Mouse (Mus musculus): Measurements from ENCODE around the gene Acp6. TPM values are rescaled to one million over a fixed set of nuclear protein-coding genes. Genes with fewer than 3 reads are reported as not detected.
"Not testable (repeated sequence)": the region's sequence is repeated elsewhere in the genome, so short reads cannot be mapped to it uniquely, and the experiment has no call there.

Acp6 gene
- 49.7 and 50.1 TPM in 2 replicates for polyA plus RNA-seq (2015; fragmentation: Nextera tagmentation; extraction: Ambion mirVana)

- under 1% methylated on average over 54 of the region's 54 CpGs for WGBS
- Histone ChIP-seq H3K9me3 (no peaks in the 10 kb centered on the region), H3K27me3 (replicated peaks) (no peaks in the 10 kb centered on the region), H3K4me3 (replicated peaks) (peak within 1 kb of the TSS; percentile 86), H3K36me3 (no peaks in the 10 kb centered on the region), H3K9ac (peak within 1 kb of the TSS; percentile 80), H3K4me1 (replicated peaks) (peaks cover 12% of the 10 kb centered on the region), H3K27ac (peak within 1 kb of the TSS; percentile 87), H3K4me2 (replicated peaks) (peak within 1 kb of the TSS; percentile 79)
- ATAC-seq: peak; percentile 96
These were observed at the start of gene Acp6 for GRCm38 (mm10) chr3:97158611-97159508. Gene Acp6, plus strand, starts transcription at chr3:97158777.

- Histone ChIP-seq H3K9ac (no peak overlapping the region), H3K4me3 (replicated peaks) (no peak overlapping the region), H3K4me2 (replicated peaks) (no peak overlapping the region), H3K4me1 (replicated peaks) (no peaks in the 10 kb centered on the region), H3K27me3 (replicated peaks) (no peaks in the 10 kb centered on the region), H3K9me3 (no peaks in the 10 kb centered on the region), H3K27ac (no peak overlapping the region), H3K36me3 (no peaks in the 10 kb centered on the region)
- no peak for ATAC-seq
- WGBS: 83% methylated on average over 6 of the region's 6 CpGs
These were observed 41.1 kb upstream of the Acp6 start for GRCm38 (mm10) chr3:97117511-97117910.

- WGBS: 60% methylated on average over 12 of the region's 12 CpGs
- no peaks in the 10 kb centered on the region for H3K4me1 ChIP-seq (replicated peaks)
- no peak overlapping the region for H3K9ac ChIP-seq
- H3K9me3 ChIP-seq: no peaks in the 10 kb centered on the region
- H3K4me3 ChIP-seq (replicated peaks): no peak overlapping the region
- no peak overlapping the region for H3K27ac ChIP-seq
- H3K36me3 ChIP-seq: no peaks in the 10 kb centered on the region
- H3K27me3 ChIP-seq (replicated peaks): no peaks in the 10 kb centered on the region
- no peak for ATAC-seq
- no peak overlapping the region for H3K4me2 ChIP-seq (replicated peaks)
These were observed 40.3 kb upstream of the Acp6 start for GRCm38 (mm10) chr3:97118313-97118712.

- no peak overlapping the region for H3K4me2 ChIP-seq (replicated peaks)
- 38% methylated on average over 7 of the region's 7 CpGs for WGBS
- ATAC-seq: peak; percentile 69
These were observed 34.4 kb upstream of the Acp6 start for GRCm38 (mm10) chr3:97124193-97124592.

GRCm38 (mm10) chr3:97129410-97129809 lies 29.2 kb upstream of the Acp6 start:
- 80% methylated on average over 4 of the region's 4 CpGs for WGBS
- H3K27me3 ChIP-seq (replicated peaks): no peaks in the 10 kb centered on the region
- peak; percentile 69 for ATAC-seq

More at GRCm38 (mm10) chr3:97124193-97124592, 34.4 kb upstream of the Acp6 start:
- H3K27me3 ChIP-seq (replicated peaks): no peaks in the 10 kb centered on the region
- H3K9me3 ChIP-seq: no peaks in the 10 kb centered on the region
- H3K27ac ChIP-seq: no peak overlapping the region
- no peaks in the 10 kb centered on the region for H3K4me1 ChIP-seq (replicated peaks)
- no peak overlapping the region for H3K9ac ChIP-seq
- no peak overlapping the region for H3K4me3 ChIP-seq (replicated peaks)
- no peaks in the 10 kb centered on the region for H3K36me3 ChIP-seq

GRCm38 (mm10) chr3:97137666-97138065 lies 20.9 kb upstream of the Acp6 start:
- 86% methylated on average over 1 of the region's 1 CpGs for WGBS

More at GRCm38 (mm10) chr3:97129410-97129809, 29.2 kb upstream of the Acp6 start:
- no peaks in the 10 kb centered on the region for H3K9me3 ChIP-seq
- H3K9ac ChIP-seq: no peak overlapping the region
- no peaks in the 10 kb centered on the region for H3K4me1 ChIP-seq (replicated peaks)
- H3K4me3 ChIP-seq (replicated peaks): no peak overlapping the region
- no peak overlapping the region for H3K27ac ChIP-seq
- H3K36me3 ChIP-seq: no peaks in the 10 kb centered on the region
- no peak overlapping the region for H3K4me2 ChIP-seq (replicated peaks)

GRCm38 (mm10) chr3:97151092-97151491 lies 7.5 kb upstream of the Acp6 start:
- Histone ChIP-seq H3K27ac (no peak overlapping the region), H3K9me3 (no peaks in the 10 kb centered on the region), H3K36me3 (no peaks in the 10 kb centered on the region), H3K4me1 (replicated peaks) (no peaks in the 10 kb centered on the region), H3K9ac (no peak overlapping the region), H3K4me2 (replicated peaks) (no peak overlapping the region), H3K27me3 (replicated peaks) (no peaks in the 10 kb centered on the region), H3K4me3 (replicated peaks) (no peak overlapping the region)
- peak; percentile 97 for ATAC-seq
- WGBS: 45% methylated on average over 2 of the region's 2 CpGs

More at GRCm38 (mm10) chr3:97137666-97138065, 20.9 kb upstream of the Acp6 start:
- H3K4me1 ChIP-seq (replicated peaks); H3K4me3 ChIP-seq (replicated peaks); H3K27ac ChIP-seq; ATAC-seq; H3K9ac ChIP-seq; H3K9me3 ChIP-seq; H3K36me3 ChIP-seq; H3K4me2 ChIP-seq (replicated peaks); H3K27me3 ChIP-seq (replicated peaks): not testable (repeated sequence)

- Histone ChIP-seq H3K4me1 (replicated peaks) (peaks cover 12% of the 10 kb centered on the region), H3K4me3 (replicated peaks) (no peak overlapping the region), H3K36me3 (no peaks in the 10 kb centered on the region), H3K9me3 (no peaks in the 10 kb centered on the region), H3K27ac (no peak overlapping the region), H3K4me2 (replicated peaks) (no peak overlapping the region), H3K27me3 (replicated peaks) (no peaks in the 10 kb centered on the region), H3K9ac (no peak overlapping the region)
- 92% methylated on average over 6 of the region's 6 CpGs for WGBS
- no peak for ATAC-seq
These were observed 2.1 kb upstream of the Acp6 start for GRCm38 (mm10) chr3:97156431-97156830.

GRCm38 (mm10) chr3:97157308-97157707 lies 1.3 kb upstream of the Acp6 start:
- WGBS: 76% methylated on average over 1 of the region's 1 CpGs
- Histone ChIP-seq H3K4me3 (replicated peaks) (no peak overlapping the region), H3K4me2 (replicated peaks) (no peak overlapping the region)

GRCm38 (mm10) chr3:97157958-97158599 lies 498 bp upstream of the Acp6 start:
- Histone ChIP-seq H3K4me2 (replicated peaks) (peak overlapping the region; percentile 79), H3K4me1 (replicated peaks) (peaks cover 12% of the 10 kb centered on the region), H3K4me3 (replicated peaks) (peak overlapping the region; percentile 86), H3K27me3 (replicated peaks) (no peaks in the 10 kb centered on the region), H3K27ac (peak overlapping the region; percentile 87), H3K9ac (peak overlapping the region; percentile 47), H3K36me3 (no peaks in the 10 kb centered on the region), H3K9me3 (no peaks in the 10 kb centered on the region)
- under 1% methylated on average over 17 of the region's 17 CpGs for WGBS
- peak; percentile 63 for ATAC-seq

More at GRCm38 (mm10) chr3:97157308-97157707, 1.3 kb upstream of the Acp6 start:
- H3K9me3 ChIP-seq: no peaks in the 10 kb centered on the region
- H3K9ac ChIP-seq: no peak overlapping the region
- ATAC-seq: no peak
- H3K36me3 ChIP-seq: no peaks in the 10 kb centered on the region
- peaks cover 12% of the 10 kb centered on the region for H3K4me1 ChIP-seq (replicated peaks)
- H3K27ac ChIP-seq: no peak overlapping the region
- H3K27me3 ChIP-seq (replicated peaks): no peaks in the 10 kb centered on the region

GRCm38 (mm10) chr3:97159509-97159850 lies 903 bp downstream of the Acp6 start:
- peaks cover 12% of the 10 kb centered on the region for H3K4me1 ChIP-seq (replicated peaks)
- 10% methylated on average over 6 of the region's 6 CpGs for WGBS
- ATAC-seq: no peak
- H3K4me2 ChIP-seq (replicated peaks): peak overlapping the region; percentile 79
- no peak overlapping the region for H3K27ac ChIP-seq
- H3K9ac ChIP-seq: peak overlapping the region; percentile 80
- H3K27me3 ChIP-seq (replicated peaks): no peaks in the 10 kb centered on the region
- peak overlapping the region; percentile 86 for H3K4me3 ChIP-seq (replicated peaks)
- no peaks in the 10 kb centered on the region for H3K9me3 ChIP-seq
- H3K36me3 ChIP-seq: no peaks in the 10 kb centered on the region

- WGBS: 67% methylated on average over 2 of the region's 2 CpGs
These were observed 1.4 kb downstream of the Acp6 start for GRCm38 (mm10) chr3:97159986-97160385.

More at GRCm38 (mm10) chr3:97159986-97160385, 1.4 kb downstream of the Acp6 start:
- Histone ChIP-seq H3K27ac (no peak overlapping the region), H3K9me3 (no peaks in the 10 kb centered on the region), H3K4me2 (replicated peaks) (peak overlapping the region; percentile 79), H3K4me3 (replicated peaks) (no peak overlapping the region), H3K27me3 (replicated peaks) (no peaks in the 10 kb centered on the region), H3K36me3 (no peaks in the 10 kb centered on the region), H3K9ac (no peak overlapping the region), H3K4me1 (replicated peaks) (peaks cover 12% of the 10 kb centered on the region)
- no peak for ATAC-seq
